Mouse (Mus musculus) MEL (cell line): ENCODE measurements around the gene Ap1s3. TPM values are rescaled to one million over a fixed set of nuclear protein-coding genes. Genes with fewer than 3 reads are reported as not detected.

Experiments used
- DNase-seq: peaks from one replicate; pipeline ENCODE4 v3.0.0; 2011; ENCODE audit warnings: low read depth, low spot score
- H3K27ac ChIP-seq: 2 replicates; pipeline ENCODE4 v1.5.1; 2012; ENCODE audit warnings: low read depth, mild to moderate bottlenecking, control low read depth, low read length, moderate library complexity; ENCODE audit not compliant: control insufficient read depth
- H3K27me3 ChIP-seq, 2 experiments: fragments of 150-350 bp in 1 of 2; sonication (generic) in 1 of 2; 2 replicates each; pipeline ENCODE4 v1.6.1; 2012; ENCODE audit warnings: low read length in 2 of 2, mild to moderate bottlenecking in 2 of 2, improper control_type of control experiment in 1 of 2, moderate library complexity in 1 of 2; ENCODE audit not compliant: insufficient read depth in 2 of 2, control insufficient read depth in 1 of 2
- H3K36me3 ChIP-seq, 2 experiments: 2 replicates each; pipeline ENCODE4 v1.6.1; 2012 to 2014; ENCODE audit warnings: low read length in 2 of 2, improper control_type of control experiment in 1 of 2, inconsistent platforms in 1 of 2, mild to moderate bottlenecking in 1 of 2; ENCODE audit not compliant: insufficient read depth in 2 of 2, control insufficient read depth in 1 of 2
- H3K4me1 ChIP-seq, 2 experiments: fragments of 150-350 bp in 1 of 2; sonication (generic) in 1 of 2; 2 replicates each; pipeline ENCODE4 v1.6.1; 2012; ENCODE audit warnings: low read length in 2 of 2, improper control_type of control experiment in 1 of 2, mild to moderate bottlenecking in 1 of 2; ENCODE audit not compliant: insufficient read depth in 2 of 2, control insufficient read depth in 1 of 2
- H3K4me3 ChIP-seq, 2 experiments: fragments of 150-350 bp in 1 of 2; sonication (generic) in 1 of 2; 2 replicates each; pipeline ENCODE4 v1.5.1; 2012; ENCODE audit warnings: low read depth in 2 of 2, low read length in 2 of 2, mild to moderate bottlenecking in 2 of 2, moderate library complexity in 2 of 2, control low read depth in 1 of 2, improper control_type of control experiment in 1 of 2; ENCODE audit not compliant: control insufficient read depth in 1 of 2, insufficient read depth in 1 of 2
- H3K79me2 ChIP-seq: 2 replicates; pipeline ENCODE4 v1.6.1; 2012; ENCODE audit warnings: mild to moderate bottlenecking, low read length, moderate library complexity; ENCODE audit not compliant: control insufficient read depth, poor library complexity, insufficient read depth
- H3K9ac ChIP-seq: 2 replicates; pipeline ENCODE4 v1.6.1; 2012; ENCODE audit warnings: low read depth, mild to moderate bottlenecking, control low read depth, low read length, moderate library complexity; ENCODE audit not compliant: control insufficient read depth, poor library complexity, severe bottlenecking
- H3K9me3 ChIP-seq: fragments of 150-350 bp; sonication (generic); replicated peaks from 2 replicates; pipeline ENCODE4 v1.6.1; 2012; ENCODE audit warnings: mild to moderate bottlenecking, low read length, improper control_type of control experiment, moderate library complexity; ENCODE audit not compliant: insufficient read depth
- BHLHE40 ChIP-seq: IDR thresholded peaks from 2 replicates; pipeline ENCODE4 v1.6.1; 2012; ENCODE audit warnings: low read depth, mild to moderate bottlenecking, inconsistent platforms, low read length, improper control_type of control experiment, borderline replicate concordance
- CHD2 ChIP-seq: IDR thresholded peaks from 2 replicates; pipeline ENCODE4 v1.6.1; 2011; ENCODE audit warnings: low read length, improper control_type of control experiment
- CTCF ChIP-seq, 3 experiments: IDR thresholded peaks in 2 of 3; conservative IDR thresholded peaks in 1 of 3; 2 replicates each; pipeline ENCODE4 v1.5.1; 2011 to 2012; ENCODE audit warnings: low read length in 3 of 3, low read depth in 2 of 3, mild to moderate bottlenecking in 2 of 3, improper control_type of control experiment in 1 of 3, inconsistent platforms in 1 of 3, mixed read lengths in 1 of 3, moderate library complexity in 1 of 3; ENCODE audit not compliant: control insufficient read depth in 1 of 3, insufficient read depth in 1 of 3, poor library complexity in 1 of 3, severe bottlenecking in 1 of 3
- E2F4 ChIP-seq: IDR thresholded peaks from 2 replicates; pipeline ENCODE4 v1.6.1; 2011; ENCODE audit warnings: low read depth, low read length, improper control_type of control experiment, borderline replicate concordance
- EP300 ChIP-seq, 2 experiments: IDR thresholded peaks; 2 replicates each; pipeline ENCODE4 v1.6.1; 2011; ENCODE audit warnings: improper control_type of control experiment in 2 of 2, low read length in 2 of 2, low read depth in 1 of 2, mild to moderate bottlenecking in 1 of 2
- GATA1 ChIP-seq: IDR thresholded peaks from 2 replicates; pipeline ENCODE4 v1.6.1; 2011; ENCODE audit warnings: low read depth, low read length, improper control_type of control experiment
- HCFC1 ChIP-seq: IDR thresholded peaks from 2 replicates; pipeline ENCODE4 v1.6.1; 2012; ENCODE audit warnings: low read depth, mild to moderate bottlenecking, inconsistent platforms, low read length, improper control_type of control experiment, moderate library complexity
- MAFK ChIP-seq: IDR thresholded peaks from 2 replicates; pipeline ENCODE4 v1.6.1; 2011; ENCODE audit warnings: low read depth, mild to moderate bottlenecking, low read length, improper control_type of control experiment, borderline replicate concordance
- MAX ChIP-seq: IDR thresholded peaks from 2 replicates; pipeline ENCODE4 v1.6.1; 2011; ENCODE audit warnings: low read length, improper control_type of control experiment
- MXI1 ChIP-seq: IDR thresholded peaks from 2 replicates; pipeline ENCODE4 v1.6.1; 2011; ENCODE audit warnings: mild to moderate bottlenecking, low read depth, low read length, improper control_type of control experiment
- MYC ChIP-seq: IDR thresholded peaks from 2 replicates; pipeline ENCODE4 v1.6.1; 2011; ENCODE audit warnings: low read depth, mild to moderate bottlenecking, low read length, improper control_type of control experiment, moderate library complexity
- POLR2AphosphoS5 ChIP-seq: IDR thresholded peaks from 2 replicates; pipeline ENCODE4 v1.6.1; 2012; ENCODE audit warnings: low read depth, borderline replicate concordance, mild to moderate bottlenecking, inconsistent platforms, low read length, moderate library complexity, mixed read lengths
- SMC3 ChIP-seq: IDR thresholded peaks from 2 replicates; pipeline ENCODE4 v1.6.1; 2011; ENCODE audit warnings: low read depth, low read length, improper control_type of control experiment
- TBP ChIP-seq: IDR thresholded peaks from 2 replicates; pipeline ENCODE4 v1.8.0; 2011; ENCODE audit warnings: low read depth, low read length, improper control_type of control experiment
- UBTF ChIP-seq: IDR thresholded peaks from 2 replicates; pipeline ENCODE4 v1.6.1; 2012; ENCODE audit warnings: low read depth, mild to moderate bottlenecking, inconsistent platforms, low read length, improper control_type of control experiment, moderate library complexity, borderline replicate concordance; ENCODE audit not compliant: insufficient read depth
- USF2 ChIP-seq, 2 experiments: IDR thresholded peaks; 2 replicates each; pipeline ENCODE4 v1.6.1; 2011 to 2012; ENCODE audit warnings: improper control_type of control experiment in 2 of 2, low read length in 2 of 2, borderline replicate concordance in 1 of 2, inconsistent platforms in 1 of 2, low read depth in 1 of 2, mild to moderate bottlenecking in 1 of 2; ENCODE audit not compliant: insufficient read depth in 1 of 2
- ZC3H11A ChIP-seq: IDR thresholded peaks from 2 replicates; pipeline ENCODE4 v1.6.1; 2012; ENCODE audit warnings: low read depth, mild to moderate bottlenecking, inconsistent platforms, low read length, improper control_type of control experiment
- ZKSCAN1 ChIP-seq: IDR thresholded peaks from 2 replicates; pipeline ENCODE4 v1.6.1; 2012; ENCODE audit warnings: low read depth, mild to moderate bottlenecking, inconsistent platforms, low read length, improper control_type of control experiment, moderate library complexity
- ZMIZ1 ChIP-seq: IDR thresholded peaks from 2 replicates; pipeline ENCODE4 v1.6.1; 2012; ENCODE audit warnings: low read depth, mild to moderate bottlenecking, inconsistent platforms, low read length, improper control_type of control experiment, moderate library complexity
- ZNF384 ChIP-seq: IDR thresholded peaks from 2 replicates; pipeline ENCODE4 v1.6.1; 2012; ENCODE audit warnings: low read depth, mild to moderate bottlenecking, inconsistent platforms, low read length, improper control_type of control experiment
- polyA plus RNA-seq, 2 experiments: library from polyadenylated mRNA; stranded (reverse) in 1 of 2; unstranded in 1 of 2; fragments of >175 nt in 1 of 2; fragments of >200 nt in 1 of 2; gene quantifications; 2 replicates each; pipeline versions ENCODE4 v1.2.1 to v1.2.4; 2012; ENCODE audit warnings: low replicate concordance in 2 of 2, low read depth in 1 of 2; ENCODE audit not compliant: insufficient read length in 2 of 2, insufficient read depth in 1 of 2, missing spikeins in 1 of 2
- total RNA-seq: library from RNA; depleted of rRNA; stranded (reverse); fragments of 300-350 nt; gene quantifications from 2 replicates; pipeline ENCODE4 v1.2.3, GENCODE M21; 2012

Gene Ap1s3
- total and polyA plus RNA-seq, 3 experiments, result 4.3 to 50.6 (median 19.0) TPM

DNA sequence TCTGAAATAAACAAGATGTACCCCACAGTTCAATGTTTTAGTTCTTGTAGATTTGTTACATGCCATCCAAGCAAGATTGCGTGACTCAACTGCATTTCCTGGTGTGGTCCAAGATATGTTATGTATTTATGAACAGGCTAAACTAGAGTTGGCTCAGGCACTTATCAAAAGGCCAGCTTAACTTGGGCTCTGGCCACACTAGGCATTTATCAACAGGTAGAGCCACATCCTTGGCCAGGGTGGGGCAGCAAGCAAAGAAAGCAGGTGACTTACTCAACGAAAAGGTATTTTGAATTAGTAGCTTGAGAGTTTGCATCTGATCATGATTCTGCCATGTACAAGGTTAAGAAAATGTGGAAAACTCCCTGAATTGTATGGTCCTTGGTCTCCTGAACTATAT is 34.0 kb downstream of the Ap1s3 start:
- no peak overlapping the region for H3K4me3 ChIP-seq
- H3K36me3 ChIP-seq, result peaks cover 0 to 11% of the 10 kb centered on the region in 2 experiments; a peak in 2 of 4 replicates

DNA sequence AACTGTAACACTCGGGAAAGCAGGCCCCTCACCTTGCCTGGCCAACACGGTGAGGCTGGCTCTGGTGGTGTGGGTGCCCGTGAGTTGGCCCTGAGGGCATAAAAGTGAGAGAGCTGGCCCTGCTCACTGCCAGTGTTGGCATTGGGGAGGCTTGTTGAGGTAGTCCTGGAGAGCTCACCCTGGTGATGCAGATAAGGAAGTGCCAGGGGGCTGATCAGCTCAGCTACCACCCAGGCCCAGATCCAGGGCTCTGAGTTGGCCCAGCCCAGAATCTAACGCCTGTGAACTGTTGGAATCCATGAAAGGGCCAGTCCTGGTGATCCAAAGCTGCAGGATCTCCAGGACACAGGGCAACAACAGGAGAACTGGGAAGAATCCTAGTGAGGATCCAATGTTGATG is 40.3 kb downstream of the Ap1s3 start:
- Histone ChIP-seq H3K9me3 (no peaks in the 10 kb centered on the region), H3K36me3 (peaks cover 0 to 6% of the 10 kb centered on the region in 2 experiments; a peak in 2 of 4 replicates), H3K27me3 (no peaks in the 10 kb centered on the region), H3K79me2 (no peaks in the 10 kb centered on the region), H3K9ac (no peak overlapping the region), H3K27ac (no peak overlapping the region), H3K4me1 (peaks cover 3 to 6% of the 10 kb centered on the region in 2 experiments), H3K4me3 (no peak overlapping the region)
- no peak for DNase-seq
- TF ChIP-seq MYC (no peak), ZMIZ1 (no peak), BHLHE40 (no peak), ZC3H11A (no peak), MXI1 (no peak), CHD2 (no peak)

More for the DNA sequence above, 34.0 kb downstream of the Ap1s3 start:
- no peaks in the 10 kb centered on the region for H3K27me3 ChIP-seq
- H3K9me3 ChIP-seq, result no peaks in the 10 kb centered on the region
- H3K79me2 ChIP-seq, result no peaks in the 10 kb centered on the region
- TF ChIP-seq MAX (no peak), POLR2AphosphoS5 (no peak), ZC3H11A (no peak), MXI1 (no peak), GATA1 (no peak), CHD2 (no peak), E2F4 (no peak), EP300 (IDR thresholded peaks at IDR 0.05; ENCODE audit: low read depth in 1 of 2, low read length in 2 of 2) (no peak), USF2 (IDR thresholded peaks at IDR 0.05; ENCODE audit: borderline replicate concordance in 1 of 2, insufficient read depth in 1 of 2, low read depth in 1 of 2, low read length in 2 of 2) (no peak), ZKSCAN1 (no peak), MAFK (no peak), HCFC1 (no peak), TBP (no peak), UBTF (no peak), CTCF (IDR thresholded peaks at IDR 0.05 in 2 of 3, conservative IDR thresholded peaks at IDR 0.05 in 1 of 3; ENCODE audit: control insufficient read depth in 1 of 3, insufficient read depth in 1 of 3, low read depth in 2 of 3, low read length in 3 of 3, poor library complexity in 1 of 3, severe bottlenecking in 1 of 3) (no peak), ZNF384 (no peak), SMC3 (no peak)
- H3K27ac ChIP-seq, result no peak overlapping the region
- H3K9ac ChIP-seq, result no peak overlapping the region
- H3K4me1 ChIP-seq, result peaks cover under 1 to 6% of the 10 kb centered on the region in 2 experiments; a peak in 3 of 4 replicates
- no peak for DNase-seq
